Mouse (Mus musculus) left cerebral cortex, postnatal 10 days (tissue): ENCODE results near the gene Efcab11. TPM values are rescaled to one million over a fixed set of nuclear protein-coding genes. Genes with fewer than 3 reads are reported as not detected.

ENCODE experiments used
- DNase-seq, 2 experiments: peaks; one replicate each; pipeline ENCODE4 v3.0.0; 2021 to 2022; ENCODE audit warnings: low spot score in 2 of 2, mixed read lengths in 1 of 2; ENCODE audit errors: extremely low spot score in 1 of 2
- intact Hi-C: fragments of 180-260 bp; cut with DNase I; formaldehyde crosslinking; loops from one replicate; pipeline ENCODE4 v1.15.1; 2025
- total RNA-seq, 2 experiments: library from RNA; stranded (reverse); gene quantifications; 2 replicates each; pipeline ENCODE4 v1.2.3; 2021

The Efcab11 gene
- total RNA-seq, 2 experiments from 2014 or later, result 0.49 to 0.73 TPM

DNA sequence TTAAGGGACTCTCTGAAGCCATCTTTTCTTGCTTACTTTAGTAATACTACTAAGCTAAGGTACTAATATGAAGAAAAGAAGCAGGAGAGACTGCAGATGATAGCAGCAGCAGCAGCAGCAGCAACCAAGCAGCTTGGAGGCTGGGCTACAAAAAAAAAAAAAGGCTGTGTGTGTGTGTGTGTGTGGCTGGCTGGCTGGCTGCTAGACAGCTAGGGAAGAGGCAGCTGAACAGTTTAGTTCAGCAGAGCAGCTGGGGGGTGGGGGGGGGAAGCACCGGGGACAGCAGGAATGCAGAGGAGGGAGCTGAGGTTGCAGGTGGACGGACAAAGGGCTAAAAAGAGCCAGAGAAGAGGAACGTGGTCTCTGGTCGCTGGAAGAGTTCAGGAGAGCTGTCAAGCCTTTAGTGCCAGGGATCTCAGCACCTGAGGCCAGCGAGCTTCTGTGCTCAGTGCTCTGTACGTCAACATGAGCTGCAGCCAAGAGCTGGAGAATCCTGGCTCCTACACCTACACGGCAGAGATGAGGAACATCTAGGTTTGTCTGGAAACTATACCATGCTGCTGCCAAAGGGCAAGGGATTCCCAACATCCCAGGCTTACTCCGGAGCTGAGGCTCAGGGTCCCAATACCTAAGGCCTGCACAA is 107.6 kb downstream of the Efcab11 start:
- intact Hi-C loops, result no loop called here
- DNase-seq, result no peak

GRCm38 (mm10) chr12:99774864-99775263 is 109.4 kb downstream of the Efcab11 start:
- intact Hi-C loops, result no loop called here
- no peak for DNase-seq

GRCm38 (mm10) chr12:99773636-99774193 is 110.5 kb downstream of the Efcab11 start:
- no peak for DNase-seq
- intact Hi-C loops, result no loop called here

- no peak for DNase-seq
- intact Hi-C loops, result no loop called here
Observed at GRCm38 (mm10) chr12:99771018-99771417, 113.2 kb downstream of the Efcab11 start.

DNA sequence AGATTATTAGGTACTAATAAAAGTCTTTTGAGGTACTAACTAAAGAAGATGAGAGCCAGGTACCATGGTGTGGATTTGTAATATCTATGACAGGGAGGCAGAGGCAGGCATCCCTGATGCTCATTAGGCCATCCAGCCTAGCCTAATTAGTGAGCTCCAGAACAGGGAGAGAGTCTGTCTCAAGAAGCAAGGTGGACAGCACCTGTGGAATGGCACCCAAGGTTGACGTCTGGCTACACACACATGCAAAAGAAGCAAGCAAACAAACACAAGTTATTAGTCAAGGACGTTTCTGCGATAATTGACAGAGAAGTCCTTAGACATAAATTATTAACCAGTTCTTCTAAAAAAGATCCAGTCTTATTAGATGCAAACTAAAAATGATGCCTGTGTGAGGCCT is 114.6 kb downstream of the Efcab11 start:
- intact Hi-C loops, result no loop called here
- no peak for DNase-seq

GRCm38 (mm10) chr12:99767691-99768090 is 116.5 kb downstream of the Efcab11 start:
- DNase-seq, result no peak
- intact Hi-C loops, result no loop called here

DNA sequence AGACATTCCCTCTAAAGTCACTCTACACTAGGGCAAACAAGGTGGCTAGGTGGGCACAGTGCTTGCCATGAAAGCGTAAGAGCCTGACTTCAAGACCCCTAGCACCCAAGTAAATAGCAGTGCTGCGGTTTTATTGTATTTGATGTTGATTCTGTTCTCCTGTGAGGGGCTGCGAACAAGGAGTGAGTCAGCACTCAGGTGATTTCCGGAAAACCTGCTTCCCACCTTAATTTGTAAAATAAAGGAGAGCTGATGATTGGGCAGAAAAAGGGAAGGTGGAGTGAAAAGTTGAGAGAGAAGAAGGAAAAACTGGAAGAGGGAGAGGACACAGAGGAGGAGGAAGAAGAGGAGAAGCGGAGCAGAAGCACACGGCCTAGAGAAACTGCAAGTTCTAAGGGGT is 118.3 kb downstream of the Efcab11 start:
- intact Hi-C loops, result no loop called here
- no peak for DNase-seq

DNA sequence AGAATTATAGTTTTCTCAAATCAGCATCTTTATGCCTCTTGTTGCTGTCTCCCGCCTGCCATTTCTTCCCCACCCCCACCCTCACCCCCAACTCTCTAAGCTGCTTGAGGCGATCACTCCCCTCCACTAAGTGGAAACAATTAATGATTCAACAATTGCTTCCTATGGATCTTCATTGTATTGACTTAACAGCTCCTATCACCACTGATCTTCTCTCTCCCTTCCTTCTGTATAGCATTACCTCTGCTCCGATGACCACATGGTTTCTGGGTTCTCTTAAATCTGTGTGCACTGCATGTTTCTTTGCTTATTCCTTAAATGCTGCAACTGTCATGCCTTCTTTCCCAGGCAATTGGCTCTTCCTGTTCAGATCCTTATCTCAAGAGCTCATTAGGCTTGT is 120.2 kb downstream of the Efcab11 start:
- no peak for DNase-seq
- intact Hi-C loops, result no loop called here

DNA sequence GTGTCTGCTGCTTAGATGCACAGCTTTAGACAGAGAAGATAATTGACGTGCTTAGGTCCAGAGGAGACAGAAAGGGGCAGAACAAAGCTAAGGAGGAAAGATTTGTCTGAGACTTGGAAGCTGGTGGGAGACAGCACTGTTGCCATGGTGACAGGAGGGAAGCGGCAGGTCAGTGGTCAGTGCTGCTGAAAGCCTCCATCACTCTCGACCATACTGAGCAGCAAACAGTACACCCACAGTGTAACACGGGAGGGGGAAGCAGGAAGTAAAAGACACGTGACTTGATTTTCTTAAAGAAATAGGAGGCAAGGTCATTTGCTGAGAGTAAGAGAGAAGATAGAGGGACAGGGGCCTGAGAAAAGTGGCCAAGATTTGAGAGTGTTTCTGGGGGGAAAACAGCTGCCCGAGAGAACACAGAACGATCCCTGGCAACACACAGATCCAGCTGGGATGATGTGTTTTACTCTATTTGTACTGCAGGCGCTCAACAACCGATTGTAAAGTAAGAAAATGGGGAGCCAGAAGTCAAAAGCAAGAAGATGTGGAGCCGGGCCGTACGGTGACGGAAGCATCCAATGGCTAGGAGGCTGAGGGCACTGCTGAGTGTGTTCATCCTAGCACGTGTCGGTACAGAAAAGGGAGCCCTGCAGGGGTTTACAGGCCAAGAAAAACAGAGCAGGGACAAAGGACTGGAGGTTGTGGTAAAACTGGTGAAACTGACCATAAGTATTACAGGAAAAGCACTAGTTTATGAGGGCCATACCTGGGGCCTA is 126.3 kb downstream of the Efcab11 start:
- DNase-seq, result peak in 1 of 2 experiments; percentile 49
- intact Hi-C loops, result no loop called here

GRCm38 (mm10) chr12:99756914-99757687 is 127.1 kb downstream of the Efcab11 start:
- intact Hi-C loops, result no loop called here
- no peak for DNase-seq

GRCm38 (mm10) chr12:99756213-99756612 is 128.0 kb downstream of the Efcab11 start:
- no peak for DNase-seq

DNA sequence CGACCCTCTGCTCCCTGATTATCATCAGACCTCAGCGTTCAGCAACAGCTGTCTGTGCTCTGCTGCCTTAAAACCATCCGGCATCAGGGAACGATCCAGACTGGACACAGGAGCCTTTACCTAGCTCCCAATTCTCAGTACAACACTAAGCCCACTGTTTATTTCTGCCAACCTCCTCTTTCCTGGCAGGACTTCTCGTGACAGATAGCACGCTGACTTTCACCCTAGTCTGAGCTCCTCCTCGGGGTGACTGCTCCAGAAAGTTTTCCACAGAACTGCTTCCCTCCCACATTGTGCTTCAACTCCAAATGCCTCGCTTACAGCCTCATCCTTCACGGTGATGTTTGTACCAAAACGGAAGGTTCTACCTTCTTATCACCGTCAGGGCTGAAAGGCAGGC is 131.3 kb downstream of the Efcab11 start:
- DNase-seq, result no peak
- intact Hi-C loops, result no loop called here

More at GRCm38 (mm10) chr12:99756213-99756612, 128.0 kb downstream of the Efcab11 start:
- intact Hi-C loops, result no loop called here

DNA sequence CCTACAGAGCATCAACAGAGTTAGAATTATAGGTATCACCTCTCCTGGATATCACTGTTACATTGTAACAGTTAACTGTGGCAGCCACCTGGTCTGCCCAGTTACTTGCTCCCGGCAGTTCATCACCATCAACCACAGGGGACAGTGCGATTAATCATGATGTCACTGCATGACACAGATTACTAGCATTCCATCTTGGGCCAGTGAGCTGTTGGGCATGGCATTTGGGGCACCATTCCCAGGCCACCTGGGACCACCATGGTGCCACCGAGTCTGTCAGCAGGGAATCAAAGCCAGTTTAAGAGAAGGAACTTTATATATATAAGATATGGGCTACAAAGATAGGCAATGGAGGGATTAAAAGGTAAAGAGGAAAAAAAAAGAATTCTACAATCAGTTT is 134.8 kb downstream of the Efcab11 start:
- no peak for DNase-seq
- intact Hi-C loops, result no loop called here

DNA sequence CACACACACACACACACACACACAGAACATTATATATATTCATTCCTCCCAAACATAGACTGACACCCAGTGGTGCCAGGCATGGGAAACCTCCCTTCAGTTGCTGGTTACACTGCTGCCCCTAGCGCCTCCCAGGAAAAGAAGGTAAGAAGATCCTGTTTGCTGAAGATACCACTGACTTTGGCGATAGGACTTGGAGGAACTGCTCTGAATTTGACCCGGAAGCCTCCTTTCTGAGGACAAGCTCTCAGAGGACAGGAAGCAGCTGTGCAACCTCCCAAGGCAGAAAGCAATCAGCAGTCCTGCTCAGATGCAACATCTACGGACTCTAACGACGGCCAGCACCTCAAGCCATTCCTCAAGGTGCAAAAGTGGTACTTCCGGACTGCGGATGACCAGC is 142.6 kb downstream of the Efcab11 start:
- DNase-seq, result no peak
- intact Hi-C loops, result no loop called here

- DNase-seq, result no peak
Observed at GRCm38 (mm10) chr12:99739211-99739610, 145.0 kb downstream of the Efcab11 start.

DNA sequence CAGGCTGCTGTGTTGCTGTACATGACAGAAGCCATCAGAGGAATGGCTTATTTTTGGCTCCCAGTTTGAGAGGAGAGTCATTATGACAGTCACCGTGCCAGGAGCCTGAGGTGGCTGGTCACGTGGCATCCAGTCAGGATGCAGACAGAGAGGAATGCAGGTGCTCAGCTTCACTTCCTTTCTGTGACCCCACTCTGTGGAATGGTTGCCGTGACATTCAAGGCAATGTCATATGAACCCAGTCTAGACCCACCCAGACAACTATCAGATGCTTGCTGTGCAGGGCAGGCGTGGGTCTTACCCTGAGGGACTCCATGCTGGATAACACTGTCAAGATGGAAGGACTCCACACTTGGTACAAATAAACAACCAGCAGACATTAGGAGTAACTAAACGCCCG is 146.0 kb downstream of the Efcab11 start:
- intact Hi-C loops, result no loop called here
- no peak for DNase-seq

More at GRCm38 (mm10) chr12:99739211-99739610, 145.0 kb downstream of the Efcab11 start:
- intact Hi-C loops, result no loop called here

GRCm38 (mm10) chr12:99736971-99737370 is 147.3 kb downstream of the Efcab11 start:
- intact Hi-C loops, result no loop called here
- no peak for DNase-seq

DNA sequence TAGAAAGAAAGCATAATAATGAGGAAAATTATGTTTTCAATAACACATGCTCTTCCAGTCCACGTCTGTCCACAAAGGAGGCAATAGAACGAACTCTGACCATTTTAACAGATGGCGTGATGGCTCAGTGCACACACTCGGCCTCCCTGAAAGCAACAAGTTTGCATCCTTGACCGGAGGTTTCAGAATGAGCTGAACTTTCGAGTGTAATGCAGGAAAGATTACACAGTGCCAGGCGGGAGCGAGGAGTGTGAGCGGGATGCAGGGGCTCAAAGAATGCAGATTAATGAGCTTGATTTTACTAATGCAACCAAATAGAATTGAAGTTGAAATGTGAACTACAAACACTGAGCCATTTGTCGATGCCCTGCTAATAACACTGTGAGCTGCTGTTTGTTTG is 149.1 kb downstream of the Efcab11 start:
- intact Hi-C loops, result no loop called here
- DNase-seq, result no peak

- intact Hi-C loops, result no loop called here
- DNase-seq, result no peak
Observed at GRCm38 (mm10) chr12:99724206-99724605, 160.0 kb downstream of the Efcab11 start.
